Mouse (Mus musculus) midbrain, postnatal 0 days (tissue): ENCODE measurements around the gene Syt13. TPM values are rescaled to one million over a fixed set of nuclear protein-coding genes. Genes with fewer than 3 reads are reported as not detected.
A peak's percentile ranks its signal among the peaks of the same experiment; 100 is the strongest.

Source experiments
- ATAC-seq: fragments of 200-750 bp; cut with Nextera tagmentation; 2 replicates; pipeline ENCODE4 v1.8.0; 2017; ENCODE audit warnings: moderate number of reproducible peaks, mild to moderate bottlenecking, moderate TSS enrichment, moderate library complexity; ENCODE audit not compliant: low FRiP score
- DNase-seq: peaks from one replicate; pipeline ENCODE4 v3.0.0-alpha.2; 2015; ENCODE audit warnings: low spot score
- H3K27ac ChIP-seq: fragments of 300-500 bp; sonication (generic); 2 replicates; pipeline ENCODE4 v1.5.1; 2014; ENCODE audit warnings: low read depth, mild to moderate bottlenecking, low read length, mixed read lengths
- H3K27me3 ChIP-seq: fragments of 300-500 bp; sonication (generic); 2 replicates; pipeline ENCODE4 v1.6.1; 2014; ENCODE audit warnings: low read length, control low read depth, mixed read lengths; ENCODE audit not compliant: insufficient read depth
- H3K36me3 ChIP-seq: fragments of 300-500 bp; sonication (generic); 2 replicates; pipeline ENCODE4 v1.6.1; 2014; ENCODE audit warnings: low read length, control low read depth, mixed read lengths; ENCODE audit not compliant: insufficient read depth
- H3K4me1 ChIP-seq: fragments of 300-500 bp; sonication (generic); 2 replicates; pipeline ENCODE4 v1.6.1; 2014; ENCODE audit warnings: mild to moderate bottlenecking, control low read depth, antibody characterized with exemption, low read length, mixed read lengths; ENCODE audit not compliant: insufficient read depth
- H3K4me2 ChIP-seq: fragments of 300-500 bp; sonication (generic); 2 replicates; pipeline ENCODE4 v1.6.1; 2014; ENCODE audit warnings: low read depth, mild to moderate bottlenecking, low read length, mixed read lengths; ENCODE audit not compliant: poor library complexity, severe bottlenecking
- H3K4me3 ChIP-seq: fragments of 300-500 bp; sonication (generic); 2 replicates; pipeline ENCODE4 v1.5.1; 2014; ENCODE audit warnings: low read depth, mild to moderate bottlenecking, low read length, moderate library complexity
- H3K9ac ChIP-seq: fragments of 300-500 bp; sonication (generic); replicated peaks from 2 replicates; pipeline ENCODE4 v1.6.1; 2014; ENCODE audit warnings: mild to moderate bottlenecking, low read length, moderate library complexity, mixed read lengths; ENCODE audit not compliant: poor library complexity, severe bottlenecking
- H3K9me3 ChIP-seq: fragments of 300-500 bp; sonication (generic); 2 replicates; pipeline ENCODE4 v1.6.1; 2016; ENCODE audit warnings: low read length, control low read depth
- CTCF ChIP-seq: IDR thresholded peaks from 2 replicates; pipeline ENCODE4 v1.5.1; 2016; ENCODE audit warnings: antibody characterized with exemption, mild to moderate bottlenecking
- WGBS: fragments of 180-500 bp; shearing (Covaris S2); extraction: QIAGEN DNeasy Blood & Tissue Kit; methylation state at CpG from one replicate; pipeline ENCODE4 v1.1.7; 2014; 5-methylcytosine and 5-hydroxymethylcytosine counted together
- polyA plus RNA-seq: library from polyadenylated mRNA; unstranded; fragments of >200 nt; fragmentation: Nextera tagmentation; extraction: Ambion mirVana; gene quantifications from 2 replicates; pipeline ENCODE4 v1.2.1, GENCODE M21; 2015
- total RNA-seq: library from RNA; depleted of rRNA; stranded (reverse); fragments of >200 nt; gene quantifications from 2 replicates; pipeline ENCODE4 v1.2.3, GENCODE M21; 2014

Syt13 gene
- total and polyA plus RNA-seq, 2 experiments from 2014 or later: 106 to 188 TPM

DNA sequence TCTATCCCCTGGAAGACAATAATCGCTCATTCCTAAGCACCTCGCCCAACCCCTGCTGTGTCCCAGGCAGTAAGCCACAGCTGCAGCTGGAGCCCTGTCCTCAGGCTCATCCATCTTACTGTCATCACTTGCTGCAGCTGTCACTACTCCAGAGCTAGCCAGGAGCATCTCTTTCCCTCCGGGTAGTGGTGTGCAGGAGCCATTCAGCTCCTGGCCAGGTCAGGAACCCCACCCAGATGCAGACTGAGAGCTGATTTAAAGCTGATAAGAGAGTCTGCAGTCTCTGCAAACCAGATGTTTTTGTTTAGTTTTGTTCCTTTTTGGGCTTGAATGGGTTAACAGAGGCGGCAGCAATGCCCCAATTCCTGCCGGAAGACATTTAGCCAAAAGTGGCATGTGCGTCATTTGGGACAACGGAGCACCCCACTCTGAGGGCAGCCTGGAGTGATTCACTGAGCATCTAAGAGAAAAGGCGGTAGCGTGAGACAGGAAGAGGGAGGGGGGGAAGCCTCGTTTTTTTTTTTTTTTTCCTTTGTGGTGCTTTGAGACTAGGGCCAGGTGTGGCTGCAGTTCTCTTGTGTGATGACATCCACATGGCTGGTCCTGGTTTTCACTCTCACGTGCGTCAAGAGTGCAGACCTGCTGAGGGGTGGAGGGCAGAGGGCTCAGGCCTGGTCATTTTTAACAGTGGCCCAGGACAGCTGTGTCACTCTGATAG lies 33.2 kb downstream of the Syt13 start:
- no peak for TF ChIP-seq CTCF
- Histone ChIP-seq H3K4me3 (no peak overlapping the region), H3K4me2 (no peak overlapping the region), H3K9me3 (no peaks in the 10 kb centered on the region), H3K36me3 (peaks cover 23% of the 10 kb centered on the region), H3K4me1 (no peaks in the 10 kb centered on the region), H3K27me3 (no peaks in the 10 kb centered on the region), H3K9ac (no peak overlapping the region; the same call in 1 of the 2 replicates), H3K27ac (no peak overlapping the region; the same call in 1 of the 2 replicates)
- ATAC-seq: no peak
- WGBS: 16% methylated on average over 12 of the region's 12 CpGs
- DNase-seq: peak; percentile 62

DNA sequence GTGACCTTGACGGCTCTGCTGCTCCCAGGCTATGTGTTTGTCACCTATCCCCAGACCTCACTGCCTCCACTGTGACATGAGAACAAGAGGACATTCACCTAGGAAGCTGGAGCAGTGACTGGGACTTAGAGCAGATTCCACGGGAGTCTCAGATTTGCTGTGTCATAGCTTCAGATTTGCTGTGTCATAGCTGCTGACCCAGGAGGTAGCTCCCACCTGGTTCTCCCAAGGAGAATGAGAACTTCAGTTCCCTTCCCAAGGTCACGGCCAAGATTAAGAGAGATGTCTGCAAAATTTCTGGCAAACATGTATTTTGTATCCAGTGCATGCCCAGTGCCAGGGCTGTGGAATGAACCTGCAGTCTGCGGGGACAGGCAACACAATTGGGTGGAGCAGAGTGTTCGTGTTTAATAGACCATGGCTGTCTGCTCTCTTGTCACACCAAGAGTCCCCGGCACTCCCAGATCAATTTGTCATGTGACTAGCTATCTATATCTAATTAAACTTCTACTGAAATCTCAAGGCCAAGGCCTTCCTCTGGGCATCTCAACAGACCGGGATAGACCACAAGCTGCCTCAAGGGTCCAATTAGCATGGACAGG lies 33.9 kb downstream of the Syt13 start:
- WGBS: 47% methylated on average over 7 of the region's 7 CpGs
- Histone ChIP-seq H3K36me3 (peaks cover 23% of the 10 kb centered on the region), H3K27me3 (no peaks in the 10 kb centered on the region), H3K9ac (no peak overlapping the region), H3K4me1 (no peaks in the 10 kb centered on the region), H3K4me3 (no peak overlapping the region), H3K4me2 (no peak overlapping the region), H3K9me3 (no peaks in the 10 kb centered on the region), H3K27ac (no peak overlapping the region)
- TF ChIP-seq CTCF: no peak
- DNase-seq (no peak), ATAC-seq (no peak)

DNA sequence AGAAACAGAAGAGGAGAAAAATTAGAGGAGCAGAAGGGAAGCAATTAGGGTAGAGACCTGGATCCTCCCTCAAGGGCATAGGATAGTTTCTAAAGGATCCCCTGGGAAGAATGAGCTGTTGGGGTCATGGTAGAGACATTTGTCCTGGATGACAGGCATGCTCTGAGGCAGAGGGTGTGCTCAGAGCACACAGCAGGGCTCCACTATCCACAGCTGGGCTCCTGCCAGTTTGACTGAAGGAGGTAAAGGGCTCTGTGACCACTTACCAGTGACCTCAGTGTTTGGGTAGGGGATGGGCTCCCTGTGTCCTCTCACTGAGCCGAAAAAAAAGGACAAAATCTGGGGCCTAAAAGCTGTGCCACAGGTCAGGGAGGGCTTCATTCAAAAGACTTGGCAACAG lies 34.6 kb downstream of the Syt13 start:
- H3K27me3 ChIP-seq: no peaks in the 10 kb centered on the region
- H3K36me3 ChIP-seq: peaks cover 23% of the 10 kb centered on the region
- H3K9me3 ChIP-seq: no peaks in the 10 kb centered on the region
- no peak for TF ChIP-seq CTCF
- no peak for DNase-seq
- no peak for ATAC-seq
- no peak overlapping the region for H3K4me3 ChIP-seq
- H3K4me2 ChIP-seq: no peak overlapping the region
- no peak overlapping the region for H3K9ac ChIP-seq
- no peaks in the 10 kb centered on the region for H3K4me1 ChIP-seq
- 24% methylated on average over 1 of the region's 1 CpGs for WGBS
- H3K27ac ChIP-seq: no peak overlapping the region

DNA sequence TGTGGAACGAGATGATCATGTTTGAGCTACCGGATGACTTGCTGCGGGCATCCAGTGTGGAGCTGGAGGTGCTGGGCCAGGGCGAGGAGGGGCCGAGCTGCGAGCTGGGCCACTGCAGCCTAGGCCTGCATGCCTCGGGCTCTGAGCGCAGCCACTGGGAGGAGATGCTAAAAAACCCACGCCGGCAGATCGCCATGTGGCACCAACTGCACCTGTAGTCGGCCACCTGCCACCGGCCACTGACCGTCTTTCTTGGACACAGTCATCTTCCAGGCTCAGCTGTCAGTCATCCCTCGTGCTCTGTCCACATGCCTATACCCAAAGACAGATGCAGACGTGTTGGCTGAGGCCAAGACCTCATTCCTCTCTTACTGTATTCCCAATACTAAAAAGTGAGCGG lies 38.6 kb downstream of the Syt13 start:
- WGBS: 91% methylated on average over 17 of the region's 17 CpGs
- no peak for DNase-seq
- H3K4me2 ChIP-seq: no peak overlapping the region

DNA sequence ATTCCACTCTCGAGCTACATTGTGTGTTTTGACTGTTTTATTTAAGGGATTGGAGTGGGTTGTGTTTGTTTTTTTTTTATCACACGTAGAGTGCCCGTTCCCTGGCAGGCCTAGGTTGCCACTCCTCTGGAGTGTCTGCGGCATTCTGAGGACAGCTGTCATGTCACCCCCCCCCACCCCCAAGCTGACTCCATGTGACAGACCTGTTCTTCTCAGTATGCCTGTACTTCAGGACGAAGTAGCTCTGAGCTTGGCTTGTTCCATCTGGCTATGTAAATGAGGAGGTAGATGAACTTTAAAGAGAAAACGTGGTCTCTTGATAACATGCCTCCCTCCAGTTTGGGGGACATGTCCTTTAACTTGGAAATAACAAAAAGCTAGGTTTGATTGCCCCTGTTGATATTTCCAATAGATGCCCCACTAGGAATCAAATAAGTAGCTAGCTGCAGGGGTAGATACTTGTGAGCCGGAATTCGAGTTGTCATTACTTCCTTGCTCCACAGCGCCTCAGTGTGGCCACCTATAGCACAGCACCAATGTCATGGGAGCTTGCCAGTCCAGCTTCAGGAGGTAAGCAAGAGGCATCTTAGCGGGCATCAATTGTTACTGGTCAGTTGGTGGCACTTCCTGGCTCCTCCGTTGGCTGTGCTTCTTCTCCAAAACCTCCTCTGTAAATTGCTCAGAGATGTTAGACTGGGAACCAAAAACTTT lies 39.7 kb downstream of the Syt13 start:
- WGBS: 41% methylated on average over 11 of the region's 11 CpGs
- TF ChIP-seq CTCF: peak; percentile 82
- H3K9me3 ChIP-seq: no peaks in the 10 kb centered on the region

More for the DNA sequence above, 38.6 kb downstream of the Syt13 start:
- no peak for TF ChIP-seq CTCF
- no peaks in the 10 kb centered on the region for H3K27me3 ChIP-seq
- H3K36me3 ChIP-seq: peaks cover 12% of the 10 kb centered on the region
- H3K9ac ChIP-seq: no peak overlapping the region
- no peaks in the 10 kb centered on the region for H3K9me3 ChIP-seq
- no peak overlapping the region for H3K27ac ChIP-seq
- no peak for ATAC-seq
- no peaks in the 10 kb centered on the region for H3K4me1 ChIP-seq
- no peak overlapping the region for H3K4me3 ChIP-seq

DNA sequence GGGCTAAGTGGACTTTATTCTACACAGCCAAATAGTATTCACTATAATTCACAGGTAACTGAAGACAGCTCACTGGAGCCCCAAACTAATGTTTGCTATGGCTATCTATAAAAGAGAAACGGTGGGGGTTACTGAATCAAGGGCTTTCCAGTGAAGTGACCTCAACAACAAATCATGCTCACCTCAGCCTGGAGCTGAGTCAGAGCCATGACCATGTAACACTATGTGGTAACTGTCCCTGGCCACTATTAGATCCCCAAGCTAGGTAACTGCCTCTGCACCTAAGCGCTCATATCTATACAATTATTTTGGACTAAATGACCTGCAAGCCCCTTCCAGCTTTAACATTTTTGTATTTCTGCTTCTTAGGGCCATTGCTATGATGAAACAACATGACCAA lies 42.0 kb downstream of the Syt13 start:
- WGBS: 92% methylated on average over 2 of the region's 2 CpGs
- H3K27me3 ChIP-seq: no peaks in the 10 kb centered on the region
- DNase-seq: no peak
- no peaks in the 10 kb centered on the region for H3K9me3 ChIP-seq
- peaks cover 12% of the 10 kb centered on the region for H3K36me3 ChIP-seq
- no peak for TF ChIP-seq CTCF
- no peak overlapping the region for H3K4me3 ChIP-seq
- H3K4me1 ChIP-seq: no peaks in the 10 kb centered on the region
- H3K9ac ChIP-seq: no peak overlapping the region
- no peak overlapping the region for H3K4me2 ChIP-seq
- H3K27ac ChIP-seq: no peak overlapping the region
- ATAC-seq: no peak

More for the DNA sequence above, 39.7 kb downstream of the Syt13 start:
- Histone ChIP-seq H3K27me3 (no peaks in the 10 kb centered on the region), H3K27ac (no peak overlapping the region), H3K4me3 (no peak overlapping the region), H3K4me2 (no peak overlapping the region), H3K4me1 (no peaks in the 10 kb centered on the region), H3K9ac (no peak overlapping the region), H3K36me3 (peaks cover 12% of the 10 kb centered on the region)
- ATAC-seq: no peak
- peak; percentile 75 for DNase-seq
